Mouse (Mus musculus) heart, embryonic 11.5 days (tissue): ENCODE measurements around the gene Nid1. TPM values are rescaled to one million over a fixed set of nuclear protein-coding genes. Genes with fewer than 3 reads are reported as not detected.
A peak's percentile ranks its signal among the peaks of the same experiment; 100 is the strongest.
"Not testable (repeated sequence)": the region's sequence is repeated elsewhere in the genome, so short reads cannot be mapped to it uniquely, and the experiment has no call there.

Experiments used
- ATAC-seq: fragments of 200-750 bp; cut with Nextera tagmentation; replicated peaks from 2 replicates; pipeline ENCODE4 v1.8.0; 2017; ENCODE audit warnings: moderate library complexity; ENCODE audit not compliant: insufficient number of reproducible peaks, low FRiP score, low TSS enrichment
- H3K27ac ChIP-seq: fragments of 300-500 bp; sonication (generic); 2 replicates; pipeline ENCODE4 v1.5.1; 2014; ENCODE audit warnings: mild to moderate bottlenecking, low read depth, low read length
- H3K27me3 ChIP-seq: fragments of 300-500 bp; sonication (generic); 2 replicates; pipeline ENCODE4 v1.6.1; 2014; ENCODE audit warnings: mild to moderate bottlenecking, low read length, mixed read lengths; ENCODE audit not compliant: control insufficient read depth, insufficient read depth
- H3K36me3 ChIP-seq: fragments of 300-500 bp; sonication (generic); 2 replicates; pipeline ENCODE4 v1.6.1; 2014; ENCODE audit warnings: mild to moderate bottlenecking, low read length, moderate library complexity, mixed read lengths; ENCODE audit not compliant: control insufficient read depth, insufficient read depth
- H3K4me1 ChIP-seq: fragments of 300-500 bp; sonication (generic); 2 replicates; pipeline ENCODE4 v1.6.1; 2014; ENCODE audit warnings: low read length; ENCODE audit not compliant: control insufficient read depth, insufficient read depth
- H3K4me2 ChIP-seq: fragments of 300-500 bp; sonication (generic); 2 replicates; pipeline ENCODE4 v1.6.1; 2014; ENCODE audit warnings: mild to moderate bottlenecking, moderate library complexity
- H3K4me3 ChIP-seq: fragments of 300-500 bp; sonication (generic); 2 replicates; pipeline ENCODE4 v1.5.1; 2014; ENCODE audit warnings: low read depth, low read length
- H3K9ac ChIP-seq: fragments of 300-500 bp; sonication (generic); 2 replicates; pipeline ENCODE4 v1.6.1; 2014; ENCODE audit warnings: mild to moderate bottlenecking, low read depth, low read length, moderate library complexity
- H3K9me3 ChIP-seq: fragments of 300-500 bp; sonication (generic); replicated peaks from 2 replicates; pipeline ENCODE4 v1.6.1; 2016; ENCODE audit warnings: low read length; ENCODE audit not compliant: control insufficient read depth
- WGBS: fragments of 180-500 bp; shearing (Covaris S2); extraction: QIAGEN DNeasy Blood & Tissue Kit; methylation state at CpG from one replicate; pipeline ENCODE4 v1.1.7; 2014; ENCODE audit not compliant: insufficient replicate concordance; 5-methylcytosine and 5-hydroxymethylcytosine counted together
- polyA plus RNA-seq: library from polyadenylated mRNA; unstranded; fragments of >200 nt; fragmentation: Nextera tagmentation; extraction: Ambion mirVana; gene quantifications from 2 replicates; pipeline ENCODE4 v1.2.1, GENCODE M21; 2014

The Nid1 gene
- polyA plus RNA-seq, 1 experiment from 2014 or later, result 61.4 TPM

DNA sequence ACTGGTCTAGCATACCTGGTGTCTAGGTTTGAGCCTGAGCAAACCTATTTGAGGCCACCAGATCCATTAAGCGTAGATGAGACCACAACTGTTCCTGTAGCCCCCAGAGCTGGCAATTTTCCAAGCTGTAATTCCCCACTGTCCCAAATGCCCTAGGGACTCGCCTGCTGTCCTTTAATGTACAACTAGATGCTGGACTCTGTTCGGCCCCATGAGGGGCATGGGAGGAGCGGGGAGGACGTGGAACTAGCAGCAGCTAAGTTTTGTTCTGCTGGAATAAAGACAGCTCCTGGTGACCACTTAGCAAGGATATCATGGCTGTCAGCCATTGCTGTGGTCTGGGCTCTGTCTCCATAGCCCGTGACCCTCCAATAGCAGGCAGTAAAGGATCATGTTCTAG, 31.8 kb upstream of the Nid1 start:
- H3K9ac ChIP-seq, H3K27me3 ChIP-seq, H3K4me1 ChIP-seq, H3K4me3 ChIP-seq, H3K9me3 ChIP-seq, ATAC-seq, H3K27ac ChIP-seq, H3K4me2 ChIP-seq, H3K36me3 ChIP-seq: not testable (repeated sequence)
- no CpG with 5 or more reads among the region's 6 CpGs for WGBS

DNA sequence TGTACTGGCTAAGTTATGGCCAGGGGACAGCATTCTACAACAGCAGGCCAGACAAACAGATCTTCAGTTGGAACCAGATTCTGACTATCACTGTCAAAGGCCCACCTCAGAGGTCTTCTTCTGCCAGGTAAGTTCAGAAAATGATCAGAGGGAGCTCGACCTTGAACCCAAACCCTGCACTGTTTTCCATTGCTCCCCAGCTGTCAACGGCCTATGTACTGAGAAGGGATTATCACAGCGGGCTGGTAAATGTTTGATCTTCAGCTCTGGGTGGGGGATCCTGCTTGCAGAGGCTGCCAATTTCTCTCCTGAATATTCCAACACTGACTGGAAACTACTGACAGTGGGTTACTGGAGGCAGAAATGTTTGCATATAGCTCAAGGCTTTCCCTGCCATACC, 23.1 kb upstream of the Nid1 start:
- Histone ChIP-seq H3K4me3 (no peak overlapping the region), H3K9me3 (no peaks in the 10 kb centered on the region), H3K4me2 (no peak overlapping the region), H3K27ac (no peak overlapping the region), H3K4me1 (no peaks in the 10 kb centered on the region), H3K9ac (no peak overlapping the region), H3K27me3 (no peaks in the 10 kb centered on the region), H3K36me3 (no peaks in the 10 kb centered on the region)
- ATAC-seq, result no peak
- 57% methylated on average over 3 of the region's 3 CpGs for WGBS

DNA sequence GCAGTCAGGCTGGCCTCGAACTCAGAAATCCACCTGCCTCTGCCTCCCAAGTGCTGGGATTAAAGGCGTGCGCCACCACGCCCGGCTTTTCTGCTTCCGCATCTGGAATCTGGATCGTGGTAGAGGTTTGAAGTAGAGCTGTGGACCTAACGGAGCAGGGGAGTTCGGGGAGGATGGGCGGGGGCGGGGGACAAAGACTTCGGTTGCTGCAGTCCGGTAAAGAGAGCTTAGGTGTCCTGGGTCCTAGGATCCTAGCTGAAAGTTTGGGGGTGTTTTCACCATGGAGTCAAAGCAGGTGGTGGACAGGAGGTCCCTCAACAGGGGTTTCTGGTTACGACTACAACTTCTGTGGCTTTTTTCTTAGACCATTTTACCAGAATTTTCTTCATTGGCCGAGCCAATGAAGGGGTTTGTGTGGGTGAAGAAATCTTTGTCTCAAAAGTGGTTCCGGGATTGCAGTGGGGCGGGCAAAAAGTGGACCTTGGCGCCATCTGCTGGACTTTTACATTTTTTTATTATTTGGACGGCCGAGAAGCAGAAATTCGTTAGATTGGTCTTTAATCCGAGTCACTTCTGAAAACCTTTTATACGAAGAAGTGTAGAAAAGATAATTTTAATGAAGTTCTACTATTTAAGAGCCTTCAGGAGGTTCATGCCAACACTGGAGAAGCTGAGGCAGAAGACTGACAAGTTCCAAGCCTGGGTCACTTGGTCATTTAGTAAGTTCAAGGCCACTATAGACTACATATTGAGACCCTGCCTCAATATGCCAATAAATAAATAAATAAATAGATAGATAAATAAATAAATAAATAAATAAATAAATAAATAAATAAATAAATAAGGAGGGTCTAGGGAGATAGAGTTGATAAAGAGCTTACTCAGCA, 22.0 kb upstream of the Nid1 start:
- H3K9me3 ChIP-seq, H3K36me3 ChIP-seq, H3K9ac ChIP-seq, H3K4me1 ChIP-seq, H3K27ac ChIP-seq, ATAC-seq, H3K27me3 ChIP-seq: not testable (repeated sequence)
- WGBS, result 34% methylated on average over 23 of the region's 23 CpGs
- 0 out of 2 replicates have a peak overlapping the region, but pooled peaks have one; percentile 12 for H3K4me3 ChIP-seq
- H3K4me2 ChIP-seq, result peak overlapping the region; percentile 39

DNA sequence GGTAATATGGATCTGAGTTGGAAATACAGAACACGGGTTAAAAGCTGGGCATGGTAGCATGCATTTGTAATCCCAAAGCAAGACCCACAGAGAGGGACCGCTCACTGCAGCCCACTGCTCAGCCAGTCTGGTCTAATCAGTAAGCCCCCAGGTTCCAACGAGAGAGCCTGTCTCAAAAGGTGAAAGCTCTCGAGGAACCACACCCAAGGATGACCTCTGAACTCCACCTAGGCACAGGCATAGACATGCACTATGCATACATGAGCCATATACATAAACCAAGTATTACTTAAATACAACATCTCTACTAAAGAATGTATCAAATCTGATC, 21.4 kb upstream of the Nid1 start:
- not testable (repeated sequence) for H3K27me3 ChIP-seq, H3K36me3 ChIP-seq, H3K4me2 ChIP-seq, H3K9me3 ChIP-seq, H3K9ac ChIP-seq, H3K4me3 ChIP-seq, H3K4me1 ChIP-seq, H3K27ac ChIP-seq
- WGBS, result 58% methylated on average over 2 of the region's 4 CpGs
- ATAC-seq, result 0 out of 2 replicates have a peak, but pooled peaks have one; percentile 42

DNA sequence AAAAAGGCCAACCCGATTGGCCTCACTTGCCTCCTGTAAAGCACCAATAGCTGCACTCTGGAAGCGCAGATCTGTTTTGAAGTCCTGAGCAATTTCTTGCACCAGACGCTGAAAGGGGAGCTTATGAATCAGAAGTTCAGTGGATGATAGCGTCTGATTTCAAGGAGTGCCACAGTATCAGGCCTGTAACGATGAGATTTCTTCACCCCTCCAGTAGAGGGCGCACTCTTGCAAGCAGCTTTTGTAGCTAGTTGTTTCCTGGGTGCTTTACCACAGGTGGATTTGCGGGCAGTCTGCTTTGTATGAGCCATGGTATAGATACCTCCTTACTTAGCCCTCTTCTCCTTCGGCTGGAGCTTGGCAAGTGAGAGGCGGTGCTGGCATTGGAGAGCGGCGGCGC, 18.5 kb upstream of the Nid1 start:
- 85% methylated on average over 7 of the region's 12 CpGs for WGBS
- not testable (repeated sequence) for H3K4me3 ChIP-seq, H3K4me2 ChIP-seq, H3K4me1 ChIP-seq, ATAC-seq, H3K27me3 ChIP-seq, H3K9ac ChIP-seq, H3K36me3 ChIP-seq, H3K27ac ChIP-seq, H3K9me3 ChIP-seq

DNA sequence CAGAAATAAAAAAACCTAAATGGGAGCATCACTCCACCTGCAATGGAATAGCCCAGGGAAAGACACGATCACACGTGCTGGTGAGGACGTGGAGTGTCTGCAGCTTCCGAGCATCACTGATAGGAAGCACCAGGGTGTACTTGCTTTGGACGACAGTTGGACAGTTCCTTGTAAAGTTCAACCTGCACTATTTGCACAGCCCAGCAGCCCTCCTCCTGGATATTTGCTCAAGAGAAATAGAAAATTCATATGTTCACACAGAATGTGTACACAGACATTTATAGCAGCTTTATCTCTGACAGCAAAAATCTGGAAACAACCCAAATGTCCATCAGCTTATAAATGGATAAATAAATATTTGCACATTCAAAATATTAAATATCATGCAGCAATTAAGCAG, 14.1 kb upstream of the Nid1 start:
- ATAC-seq, H3K4me3 ChIP-seq, H3K4me2 ChIP-seq, H3K36me3 ChIP-seq, H3K9me3 ChIP-seq, H3K9ac ChIP-seq, H3K27me3 ChIP-seq, H3K27ac ChIP-seq, H3K4me1 ChIP-seq: not testable (repeated sequence)
- 29% methylated on average over 1 of the region's 5 CpGs for WGBS

DNA sequence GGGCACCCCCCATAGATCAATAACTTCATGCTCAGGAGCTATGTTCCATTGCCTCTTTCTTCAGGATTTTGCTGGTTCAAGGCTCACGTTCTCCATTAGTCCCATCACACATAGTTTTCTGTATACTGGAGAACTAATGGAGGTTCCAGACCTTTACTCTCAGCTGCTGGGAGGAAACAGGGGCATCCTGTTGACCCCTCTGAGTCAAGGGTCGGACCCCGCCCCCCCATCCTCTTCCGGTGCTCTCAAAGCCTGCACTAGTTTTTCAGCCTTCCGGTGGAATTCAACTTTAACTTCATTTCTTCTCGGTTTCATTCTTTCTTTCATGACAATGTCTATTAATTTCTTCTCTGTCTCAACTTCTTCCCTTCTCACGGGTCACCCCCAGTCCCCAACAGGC, 1.2 kb upstream of the Nid1 start:
- H3K4me3 ChIP-seq, H3K27me3 ChIP-seq, H3K36me3 ChIP-seq, H3K27ac ChIP-seq, H3K4me1 ChIP-seq, H3K9me3 ChIP-seq, H3K9ac ChIP-seq, H3K4me2 ChIP-seq, ATAC-seq: not testable (repeated sequence)
- WGBS, result 58% methylated on average over 3 of the region's 7 CpGs

DNA sequence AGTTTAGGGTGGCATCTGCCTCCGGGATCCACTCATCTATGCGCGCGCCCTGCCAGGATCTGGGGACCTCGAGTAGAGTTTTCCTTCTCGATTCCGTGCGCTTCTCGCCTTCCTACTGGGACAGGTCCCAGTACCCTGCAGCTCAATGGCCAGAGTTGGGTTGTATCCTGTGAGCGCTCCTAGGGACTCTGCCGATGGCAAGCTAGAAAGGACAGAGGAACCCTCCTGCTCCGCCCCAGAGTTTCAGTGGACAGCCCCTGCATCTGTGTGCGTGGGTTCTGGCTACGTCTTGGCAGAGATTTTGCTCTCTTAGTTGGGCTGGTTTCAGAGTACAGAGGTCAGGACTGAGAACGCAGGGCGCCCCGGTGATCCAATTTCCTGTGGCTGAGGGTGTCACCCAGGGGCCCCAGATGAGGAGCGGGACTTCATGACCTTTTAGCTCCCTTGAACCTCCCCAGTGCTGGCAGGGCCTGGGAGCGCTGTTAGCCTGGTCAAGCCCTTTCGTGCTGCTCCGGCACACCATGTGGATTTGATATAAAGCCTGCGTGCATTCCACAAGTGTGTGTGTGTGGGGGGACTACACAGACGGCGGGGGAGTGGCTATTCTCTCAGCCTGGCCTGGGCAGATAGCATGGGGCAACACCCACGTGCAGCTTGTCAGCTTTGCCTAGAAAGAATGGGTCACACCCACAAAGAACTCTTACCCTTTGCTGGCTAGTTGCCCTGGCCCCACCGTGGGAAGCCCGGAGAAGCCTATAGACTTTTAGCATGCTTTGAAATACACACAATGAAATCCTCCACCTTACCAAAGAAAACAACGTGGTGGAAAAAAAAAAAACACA, 982 bp downstream of the Nid1 start:
- Histone ChIP-seq H3K4me3 (peak overlapping the region; percentile 25; the same call in 1 of the 2 replicates), H3K4me2 (peak overlapping the region; percentile 49)
- H3K9me3 ChIP-seq, H3K4me1 ChIP-seq, H3K36me3 ChIP-seq, H3K27ac ChIP-seq, H3K27me3 ChIP-seq, H3K9ac ChIP-seq: not testable (repeated sequence)
- 2% methylated on average over 14 of the region's 28 CpGs for WGBS
- peak; percentile 85 for ATAC-seq
